Mouse (Mus musculus) MEL-GATA-1-ER (cell line): ENCODE results near the gene Igdcc3.
A peak's percentile ranks its signal among the peaks of the same experiment; 100 is the strongest.

Experiments
- DNase-seq: peaks from one replicate; pipeline ENCODE4 v3.0.0-alpha.2; 2012; ENCODE audit warnings: low read depth; ENCODE audit errors: extremely low read depth

Gene Igdcc3

DNA sequence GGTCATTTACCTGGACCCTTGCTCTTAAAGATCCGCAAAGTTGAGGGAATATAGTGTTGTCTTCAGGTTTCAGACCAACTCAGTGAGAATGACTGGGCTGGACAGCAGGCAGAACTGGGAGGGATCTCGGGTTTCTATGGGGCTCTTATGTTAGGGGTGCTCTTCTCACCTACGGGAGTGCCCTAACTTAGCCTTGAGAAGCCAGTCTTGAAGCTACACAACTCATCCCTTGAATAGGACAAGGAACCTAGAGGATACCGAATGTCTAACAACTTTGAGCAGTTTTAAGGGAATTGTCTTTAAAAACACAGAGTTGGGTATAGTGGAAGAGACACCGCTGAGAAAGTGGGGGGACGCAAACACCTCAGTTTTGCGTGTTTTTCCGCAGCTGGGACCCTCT is 498 bp upstream of the Igdcc3 start:
- no peak for DNase-seq

DNA sequence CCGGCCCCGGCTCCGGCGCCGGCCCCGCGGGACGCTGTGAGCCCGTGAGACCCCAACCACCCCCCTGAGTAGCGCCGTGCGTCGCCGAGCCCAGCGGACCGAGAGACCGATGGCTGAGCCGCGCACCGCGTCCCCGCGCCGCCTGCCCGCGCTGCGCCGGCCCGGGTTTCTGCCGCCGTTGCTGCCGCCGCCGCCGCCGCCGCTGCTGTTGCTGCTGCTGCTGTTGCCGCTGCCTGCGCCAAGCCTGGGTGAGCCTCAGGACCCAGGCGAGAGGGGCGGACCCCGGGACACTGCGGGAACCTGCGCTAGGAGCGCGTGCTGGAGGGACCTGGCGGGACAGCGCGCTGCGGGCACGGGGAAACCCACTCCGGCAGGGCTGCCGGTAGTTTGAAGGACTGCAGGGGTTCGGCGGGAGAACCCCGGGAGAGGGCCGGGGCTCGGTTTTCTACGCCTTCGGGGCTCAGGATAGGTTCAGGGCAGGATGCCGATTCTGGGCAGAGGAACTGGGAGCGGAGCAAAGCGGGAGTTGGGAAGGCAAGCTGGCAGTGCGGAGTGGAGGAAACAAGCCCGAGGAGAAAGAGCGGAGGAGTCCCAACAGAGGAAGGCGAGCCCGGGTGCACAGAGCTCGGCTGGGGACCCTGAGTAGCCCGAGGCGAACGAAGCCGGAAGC is 452 bp downstream of the Igdcc3 start:
- DNase-seq = no peak

GRCm38 (mm10) chr9:65141976-65142318 is 958 bp downstream of the Igdcc3 start:
- no peak for DNase-seq

DNA sequence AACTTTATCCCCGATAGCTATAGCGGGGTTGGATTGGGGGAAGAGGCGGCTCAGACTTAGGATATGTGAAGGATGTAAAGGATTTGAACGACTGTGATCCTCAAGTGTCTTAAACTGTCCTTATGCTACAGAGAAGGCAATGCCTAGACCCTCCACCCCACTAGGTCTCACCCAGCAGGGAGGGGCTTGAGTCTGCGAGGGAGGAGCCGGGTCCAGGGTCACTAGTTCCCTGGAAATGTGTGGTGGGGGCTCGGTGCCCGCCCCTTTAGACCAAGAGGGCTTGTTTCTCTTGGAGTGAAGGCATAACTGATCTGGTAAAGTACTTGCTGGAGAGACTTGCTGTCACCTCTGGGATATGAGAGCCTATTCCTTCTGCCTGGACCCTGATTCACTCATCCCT is 1.4 kb downstream of the Igdcc3 start:
- DNase-seq = no peak

DNA sequence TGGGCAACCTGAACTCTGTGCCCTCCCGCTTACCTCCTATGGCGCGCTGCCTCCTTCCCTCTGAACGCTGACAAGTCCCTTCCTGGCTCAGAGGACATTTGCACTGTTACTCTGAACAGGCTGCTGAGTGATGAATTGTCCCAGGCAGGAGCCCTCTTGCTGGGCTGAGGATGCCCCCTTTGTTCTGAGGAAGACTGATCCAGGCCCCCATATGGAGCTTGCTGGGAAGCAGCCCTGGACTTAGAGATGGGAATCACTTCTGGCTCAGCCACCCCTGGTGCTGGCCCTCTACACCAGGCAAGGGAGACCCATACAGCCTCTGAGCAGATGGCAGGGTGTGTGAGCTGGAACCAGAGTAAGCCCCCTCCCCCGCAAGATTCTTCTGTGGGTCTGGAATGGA is 5.0 kb downstream of the Igdcc3 start:
- no peak for DNase-seq

DNA sequence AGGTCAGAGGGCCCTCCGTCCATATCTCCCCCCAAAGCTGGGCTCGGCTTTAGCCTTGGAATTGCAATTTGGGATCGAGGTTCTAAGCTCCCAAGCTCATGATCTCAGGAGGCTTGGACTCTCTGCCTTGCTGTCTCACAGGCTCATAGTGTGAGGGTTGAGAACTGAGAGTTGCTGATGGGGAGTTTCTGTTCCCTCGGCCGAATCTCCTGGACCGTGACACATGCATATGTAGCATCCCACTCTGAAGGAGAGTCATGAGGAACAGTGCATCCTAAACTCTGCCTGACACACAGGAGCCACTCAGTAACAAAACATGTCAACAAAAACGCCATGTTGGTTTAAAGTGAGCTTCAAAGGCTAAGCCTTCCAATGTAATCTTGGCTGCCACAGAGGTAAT is 7.5 kb downstream of the Igdcc3 start:
- DNase-seq = no peak

DNA sequence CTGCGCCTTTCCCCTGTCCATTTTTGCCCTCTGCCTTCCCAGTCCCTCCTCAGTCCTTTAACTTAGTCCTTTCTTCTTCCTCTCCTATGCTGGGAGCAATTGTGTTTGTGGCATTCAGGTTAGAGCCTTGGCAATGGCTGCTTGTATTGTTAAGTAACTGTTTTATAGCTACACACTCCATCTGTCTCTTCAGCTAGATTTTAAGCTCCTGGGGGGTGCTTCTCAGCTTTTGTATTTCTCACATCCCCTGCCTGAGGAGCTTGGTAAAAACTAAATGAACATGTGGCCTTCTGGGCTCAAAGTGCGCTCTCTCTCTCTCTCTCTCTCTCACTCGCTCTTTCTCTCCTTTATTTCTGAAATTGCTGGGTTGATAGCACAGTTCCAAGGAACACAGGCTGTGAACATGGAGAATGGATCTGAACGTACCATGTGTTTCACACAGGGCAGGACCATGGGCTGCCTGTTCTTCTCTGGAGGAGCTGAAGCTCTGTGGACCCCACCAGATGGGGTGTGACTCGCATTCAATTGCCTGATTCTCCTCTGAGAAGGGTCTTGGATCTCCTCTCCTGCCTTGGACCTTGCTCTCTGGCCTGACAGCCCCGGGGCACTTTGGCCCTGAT is 11.8 kb downstream of the Igdcc3 start:
- no peak for DNase-seq

DNA sequence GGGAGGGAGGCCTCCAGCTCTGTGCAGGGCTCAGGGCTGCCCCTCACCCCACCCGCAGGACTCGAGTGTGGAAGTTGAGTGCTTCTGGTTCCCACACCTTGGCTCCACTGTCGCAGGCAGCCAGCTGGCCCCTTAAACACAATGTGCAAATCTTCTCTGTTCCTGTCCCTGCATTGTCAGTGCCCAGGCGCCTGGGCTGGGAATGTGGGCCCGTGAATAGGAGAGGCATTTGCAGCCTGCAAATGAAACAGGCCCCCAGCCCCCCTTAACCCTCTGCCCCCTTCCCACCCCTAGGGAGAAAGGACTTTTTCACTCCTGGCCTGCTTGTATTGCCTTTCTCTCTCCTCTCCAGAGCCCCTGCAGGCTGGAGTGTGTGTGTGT is 12.3 kb downstream of the Igdcc3 start:
- no peak for DNase-seq

DNA sequence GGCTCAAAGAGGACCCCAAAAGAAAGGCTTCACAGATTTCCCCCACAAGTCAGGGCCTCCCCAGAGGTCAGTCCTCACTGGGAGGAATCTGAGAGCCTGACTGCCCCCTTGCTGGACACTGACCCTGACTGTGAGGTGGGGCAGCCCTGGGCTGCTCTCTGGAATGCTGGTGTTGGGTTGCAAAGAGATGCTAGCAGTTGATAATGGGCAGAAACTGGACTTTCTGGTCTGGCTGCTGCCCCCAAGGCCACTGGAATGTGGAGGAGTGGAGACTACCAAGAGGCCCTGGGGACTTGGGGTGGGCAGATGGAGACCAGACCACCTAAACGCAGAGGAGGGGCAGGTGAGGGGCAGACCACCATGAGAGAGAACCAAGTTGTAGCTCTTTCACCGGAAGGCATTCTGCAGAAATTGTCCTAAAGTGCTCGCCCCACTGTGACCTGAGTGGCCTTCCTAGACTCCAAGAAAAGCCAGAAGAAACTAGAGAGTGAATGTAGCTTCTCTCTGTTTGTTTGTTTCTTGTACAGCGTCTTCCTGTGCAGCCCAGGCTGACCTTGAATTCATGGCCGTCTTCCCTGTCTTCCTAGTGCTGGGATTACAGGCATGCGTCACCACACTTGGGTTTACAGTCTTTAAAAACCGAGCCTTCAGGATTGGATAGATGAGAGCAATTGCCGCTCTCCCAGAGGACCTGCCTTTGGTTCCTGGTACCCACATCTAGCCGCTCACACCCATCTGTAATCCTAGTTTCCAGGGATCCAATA is 13.9 kb downstream of the Igdcc3 start:
- DNase-seq = no peak

- DNase-seq = no peak
Observed at GRCm38 (mm10) chr9:65156604-65157003, 15.6 kb downstream of the Igdcc3 start.

DNA sequence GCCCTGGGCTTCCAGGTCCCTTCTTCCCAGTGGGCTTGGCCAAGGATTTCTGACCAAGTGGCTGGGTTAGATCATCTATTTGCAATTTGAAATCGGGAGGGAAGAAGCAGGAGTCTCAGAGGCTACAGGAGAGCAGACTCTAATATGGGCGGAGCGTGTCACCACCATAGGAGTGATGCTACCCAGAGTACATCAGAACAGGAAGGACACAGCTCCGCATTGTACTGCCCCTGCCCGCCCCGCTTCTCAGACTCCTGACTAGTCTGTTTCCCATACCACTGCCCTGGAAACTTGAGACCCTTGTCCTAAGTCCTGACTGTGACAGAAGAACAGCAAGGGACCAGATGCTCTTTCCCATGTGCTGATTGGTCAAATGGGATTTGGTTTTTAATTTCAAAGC is 16.6 kb downstream of the Igdcc3 start:
- no peak for DNase-seq

GRCm38 (mm10) chr9:65161188-65161587 is 20.2 kb downstream of the Igdcc3 start:
- no peak for DNase-seq

DNA sequence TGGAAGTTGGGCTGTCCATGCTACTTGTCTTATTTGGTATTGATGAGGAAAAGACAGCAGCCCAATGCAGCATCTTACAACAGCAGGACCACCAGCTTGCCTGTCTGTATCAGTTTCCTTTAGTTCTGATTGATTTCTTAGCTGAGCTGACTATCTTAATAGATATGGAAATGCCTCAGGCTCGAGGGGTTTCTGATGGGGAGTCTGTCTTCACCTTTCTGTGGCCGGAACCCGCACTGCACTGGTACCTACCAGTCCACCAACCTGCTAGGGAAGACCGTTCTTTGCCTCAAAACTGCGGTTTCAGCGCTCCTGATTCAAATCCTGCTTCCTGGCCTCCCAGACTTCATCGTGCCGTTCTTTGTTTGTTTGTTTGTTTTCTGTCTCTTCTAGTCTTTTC is 20.9 kb downstream of the Igdcc3 start:
- no peak for DNase-seq

- DNase-seq = no peak
Observed at GRCm38 (mm10) chr9:65162711-65163639, 22.0 kb downstream of the Igdcc3 start.

DNA sequence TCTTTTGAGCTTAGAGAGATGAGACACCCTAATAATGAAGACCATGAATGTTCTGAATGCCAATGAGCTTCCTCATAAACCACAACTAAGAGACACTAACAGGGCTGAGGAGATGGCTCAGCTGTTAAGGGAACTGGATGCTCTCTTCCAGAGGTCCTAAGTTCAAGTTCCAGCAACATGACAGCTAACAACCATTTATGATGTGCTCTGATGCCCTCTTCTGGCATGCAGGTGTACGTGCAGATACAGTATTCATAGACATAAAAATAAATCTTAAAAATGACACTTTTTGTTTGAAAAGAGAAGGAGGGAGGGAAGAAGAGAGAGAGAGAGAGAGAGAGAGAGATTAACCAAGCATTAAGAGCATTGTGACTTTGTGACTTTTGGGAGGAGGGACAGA is 23.9 kb downstream of the Igdcc3 start:
- DNase-seq = peak; percentile 27

DNA sequence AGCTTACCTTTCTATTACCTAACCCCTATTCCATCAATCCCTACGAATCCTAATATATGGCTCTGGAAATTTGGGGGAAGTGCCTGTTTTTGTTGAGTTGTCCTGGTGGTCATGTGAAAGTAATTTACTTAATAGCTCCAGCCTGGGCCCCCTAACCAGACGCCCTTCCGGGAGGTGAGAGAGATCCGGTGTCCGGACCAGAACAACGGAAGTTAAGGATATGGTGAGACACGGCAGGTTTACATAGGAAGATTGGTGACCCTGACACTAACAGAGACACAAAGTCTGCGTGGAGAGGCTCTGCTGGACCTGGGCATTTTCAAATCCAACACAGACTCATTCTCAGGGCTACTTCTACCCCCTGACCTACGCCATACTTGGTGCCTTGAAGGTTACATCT is 25.4 kb downstream of the Igdcc3 start:
- no peak for DNase-seq

DNA sequence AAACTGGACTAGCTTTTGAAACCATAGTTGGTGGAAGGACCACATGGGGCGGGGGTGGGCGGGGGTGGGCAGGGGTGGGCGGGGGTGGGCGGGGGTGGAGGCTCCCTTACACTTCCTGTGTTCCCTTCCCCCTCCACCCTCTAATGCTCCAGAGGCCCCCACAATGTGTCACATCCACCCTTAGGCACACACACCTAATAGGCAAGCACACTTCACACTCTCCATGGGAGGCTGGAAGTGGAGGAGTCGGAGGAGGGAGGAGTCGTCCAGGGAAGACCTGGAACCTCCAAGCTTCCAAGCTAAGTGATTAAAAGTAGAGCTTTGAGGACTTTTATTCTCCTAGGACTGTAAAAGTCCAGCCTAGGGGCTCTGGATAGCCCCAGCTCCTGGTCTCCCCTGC is 27.5 kb downstream of the Igdcc3 start:
- DNase-seq = no peak

DNA sequence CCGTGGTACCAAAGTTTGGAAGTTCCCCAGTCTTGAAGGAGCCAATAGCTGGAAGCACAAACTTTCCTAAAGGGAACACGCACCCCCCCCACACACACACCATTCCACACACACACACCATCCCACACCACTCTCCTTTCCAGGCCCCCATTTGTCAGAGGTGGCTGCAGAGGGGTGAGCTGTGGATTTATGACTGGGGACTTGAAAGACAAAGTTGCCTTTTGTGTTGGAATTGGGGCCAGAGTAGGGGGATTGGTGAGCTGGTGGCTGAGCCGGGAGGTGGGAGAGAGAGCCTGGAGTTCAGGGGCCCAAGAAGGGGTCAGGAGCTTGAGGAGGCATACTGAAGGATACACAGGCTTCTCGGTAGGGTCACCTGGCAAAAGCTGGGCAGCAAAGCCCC is 28.0 kb downstream of the Igdcc3 start:
- DNase-seq = no peak

DNA sequence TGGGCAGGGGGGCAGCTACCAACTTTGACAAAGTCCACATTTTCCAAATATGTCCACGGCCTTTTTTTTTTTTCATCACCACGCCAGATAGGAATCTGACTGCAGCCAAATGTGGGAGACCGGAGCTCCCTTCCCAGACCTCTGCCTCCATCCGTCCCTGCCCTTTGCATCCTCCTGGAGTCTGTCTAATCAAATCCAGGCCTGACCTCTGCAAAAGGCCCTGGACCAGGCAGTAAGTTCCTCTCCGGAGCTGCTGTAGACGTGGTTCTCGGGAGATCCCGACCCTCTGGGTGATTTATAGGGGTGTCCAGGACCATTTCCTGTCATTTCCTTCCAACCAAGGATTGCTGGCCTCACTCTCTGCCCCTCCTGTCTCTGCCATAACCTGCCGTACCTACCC is 31.7 kb downstream of the Igdcc3 start:
- DNase-seq = no peak

DNA sequence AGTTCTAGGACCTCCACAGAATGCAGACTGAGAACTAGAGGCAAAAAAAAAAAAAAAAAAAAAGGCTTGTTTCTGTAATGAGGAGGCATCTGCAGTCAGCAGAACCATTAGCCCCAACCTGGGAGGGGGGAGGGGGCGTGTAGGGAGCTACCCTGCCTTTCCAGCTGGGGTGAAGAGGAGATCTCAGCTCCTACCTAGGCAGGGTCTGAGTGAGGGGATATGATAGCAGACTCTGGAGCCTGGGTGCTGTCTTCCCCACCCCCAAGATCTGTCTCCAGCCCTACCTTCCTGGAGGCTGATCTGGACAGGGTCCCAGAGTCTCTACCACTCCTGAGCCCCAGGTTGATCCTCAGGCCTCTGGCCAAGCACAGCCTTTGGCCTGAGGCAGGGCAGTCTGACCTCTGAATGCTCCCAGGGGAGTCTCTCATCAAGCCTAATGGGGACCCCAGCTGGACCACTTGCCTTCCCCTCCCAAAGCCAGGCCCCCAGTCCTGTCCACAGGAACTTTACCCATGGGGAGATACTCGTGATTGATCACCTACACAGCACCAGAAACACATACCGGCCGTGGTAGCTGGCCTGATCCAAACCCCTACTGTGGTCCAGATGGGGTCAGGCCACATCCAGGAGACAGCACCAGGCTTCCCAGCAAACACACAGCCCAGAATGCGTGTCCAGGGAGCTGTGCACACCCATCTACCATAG is 34.4 kb downstream of the Igdcc3 start:
- DNase-seq = no peak
